Mouse (Mus musculus) brain, embryonic 18.5 days (tissue): Measurements from ENCODE around the gene 1700013G24Rik.

Source experiments
- DNase-seq: peaks from one replicate; pipeline ENCODE4 v3.0.0-alpha.2; 2012; ENCODE audit warnings: low read depth, low spot score

The 1700013G24Rik gene

DNA sequence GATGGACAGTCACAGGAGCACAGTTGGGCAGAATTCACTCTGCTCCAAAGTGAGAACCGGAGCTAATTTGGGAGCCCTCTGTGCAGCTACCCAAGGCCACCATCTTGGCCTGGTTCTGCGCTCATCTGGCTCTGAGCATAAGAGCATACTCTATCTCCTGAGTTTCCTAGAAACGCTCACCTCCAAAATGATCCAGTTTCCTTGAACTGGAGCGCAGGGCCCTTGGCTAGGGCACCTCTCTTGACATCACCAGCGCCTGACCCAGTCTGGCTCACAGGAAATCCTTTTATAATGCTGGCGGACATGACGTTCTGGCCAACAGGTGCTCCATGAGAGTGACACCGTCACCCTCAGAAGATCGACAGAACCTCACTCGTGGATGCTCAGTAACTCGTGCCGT lies 3.5 kb downstream of the 1700013G24Rik start:
- DNase-seq: no peak

DNA sequence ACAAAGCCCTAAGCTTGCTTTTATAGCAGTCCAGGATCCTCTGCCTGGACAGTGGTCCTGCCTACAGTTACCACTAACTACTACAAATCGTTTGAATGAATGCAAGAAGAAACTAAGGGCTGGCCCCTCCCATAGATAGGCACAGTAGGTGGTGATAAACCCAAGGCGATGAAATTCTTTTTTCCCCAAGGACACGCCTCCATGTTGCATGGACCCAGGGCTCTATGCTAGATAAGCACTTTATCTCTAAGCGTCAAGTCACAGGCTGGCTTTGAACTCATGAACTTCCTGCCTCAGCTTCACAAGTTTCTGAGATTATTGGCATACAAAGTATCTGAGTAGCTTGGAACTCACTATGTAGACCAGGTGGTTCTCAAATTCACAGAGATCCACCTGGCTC lies 4.2 kb downstream of the 1700013G24Rik start:
- DNase-seq: no peak

DNA sequence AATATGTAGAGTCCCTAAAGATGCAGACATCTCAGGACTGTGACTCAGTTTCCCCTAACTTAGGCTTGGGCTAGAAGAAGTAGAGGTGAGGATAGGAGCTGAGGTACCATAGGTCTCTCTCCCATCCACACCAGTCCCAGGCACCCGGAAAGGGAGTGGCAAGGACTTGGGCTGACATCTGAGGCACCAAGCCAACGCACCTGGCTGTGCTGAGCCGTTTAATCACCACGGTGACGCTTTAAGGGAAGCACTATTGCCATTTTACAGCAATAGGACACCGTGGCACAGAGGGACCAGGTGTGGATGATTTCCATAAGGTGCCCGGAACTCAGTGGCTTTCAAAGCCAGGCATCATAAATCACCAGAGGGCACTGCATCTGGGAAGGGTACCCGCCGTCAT lies 5.2 kb downstream of the 1700013G24Rik start:
- no peak for DNase-seq

DNA sequence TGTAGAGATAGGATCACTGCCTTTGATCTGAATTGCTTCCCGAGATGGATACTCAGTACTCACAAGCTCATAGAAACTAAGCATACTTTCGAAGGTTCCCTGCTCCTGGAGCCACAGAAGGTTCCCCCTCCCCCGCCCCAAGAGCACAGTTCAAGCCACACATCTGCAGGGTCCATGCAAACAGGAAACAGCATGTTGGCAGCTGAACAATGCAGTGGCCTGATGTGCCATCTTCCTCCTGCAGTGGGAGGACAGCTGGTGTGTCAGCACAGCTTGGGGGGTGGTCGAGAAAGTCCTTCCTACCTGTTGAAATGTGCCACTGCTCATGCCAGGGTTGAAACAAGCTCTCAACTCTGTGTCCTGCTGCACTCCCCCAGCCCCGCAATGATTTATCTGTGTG lies 5.8 kb downstream of the 1700013G24Rik start:
- no peak for DNase-seq

DNA sequence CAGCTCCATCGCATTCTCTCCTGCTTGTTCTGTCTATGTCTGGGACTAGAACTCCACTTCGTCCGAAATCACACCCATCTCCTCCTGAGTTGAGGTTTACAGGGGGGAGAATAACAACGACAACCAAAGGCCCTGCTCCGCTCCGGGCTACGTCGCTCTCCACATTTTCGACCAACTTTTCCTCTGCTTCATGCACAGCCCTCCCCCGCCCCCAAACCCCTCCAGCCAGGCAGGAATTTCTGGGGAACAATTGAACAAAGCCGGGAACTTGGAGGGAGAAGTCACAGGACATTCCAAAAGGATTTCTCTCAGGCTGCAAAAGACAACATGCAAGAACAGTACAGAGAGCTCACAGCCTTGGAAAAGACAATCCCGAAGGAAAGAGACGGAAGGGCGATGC lies 7.6 kb downstream of the 1700013G24Rik start:
- DNase-seq: no peak

DNA sequence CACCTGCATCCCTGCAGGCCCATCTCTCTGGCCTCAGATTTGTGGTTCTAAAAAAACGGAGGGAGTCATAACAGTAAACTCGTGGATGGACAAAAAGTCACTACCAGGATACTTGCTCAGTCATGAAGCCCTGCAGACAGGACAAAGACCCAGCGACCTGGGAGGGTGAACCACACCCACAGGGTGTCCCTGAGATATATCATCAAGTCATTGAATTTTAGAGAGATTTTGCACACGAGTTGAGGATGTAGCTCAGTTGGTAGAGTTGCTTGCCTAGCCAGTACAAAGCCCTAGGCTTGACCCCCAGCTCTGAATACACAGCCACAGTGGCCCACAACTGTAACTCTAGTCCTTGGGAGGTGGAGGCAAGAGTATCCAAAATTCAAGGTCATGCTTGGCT lies 8.1 kb downstream of the 1700013G24Rik start:
- no peak for DNase-seq

DNA sequence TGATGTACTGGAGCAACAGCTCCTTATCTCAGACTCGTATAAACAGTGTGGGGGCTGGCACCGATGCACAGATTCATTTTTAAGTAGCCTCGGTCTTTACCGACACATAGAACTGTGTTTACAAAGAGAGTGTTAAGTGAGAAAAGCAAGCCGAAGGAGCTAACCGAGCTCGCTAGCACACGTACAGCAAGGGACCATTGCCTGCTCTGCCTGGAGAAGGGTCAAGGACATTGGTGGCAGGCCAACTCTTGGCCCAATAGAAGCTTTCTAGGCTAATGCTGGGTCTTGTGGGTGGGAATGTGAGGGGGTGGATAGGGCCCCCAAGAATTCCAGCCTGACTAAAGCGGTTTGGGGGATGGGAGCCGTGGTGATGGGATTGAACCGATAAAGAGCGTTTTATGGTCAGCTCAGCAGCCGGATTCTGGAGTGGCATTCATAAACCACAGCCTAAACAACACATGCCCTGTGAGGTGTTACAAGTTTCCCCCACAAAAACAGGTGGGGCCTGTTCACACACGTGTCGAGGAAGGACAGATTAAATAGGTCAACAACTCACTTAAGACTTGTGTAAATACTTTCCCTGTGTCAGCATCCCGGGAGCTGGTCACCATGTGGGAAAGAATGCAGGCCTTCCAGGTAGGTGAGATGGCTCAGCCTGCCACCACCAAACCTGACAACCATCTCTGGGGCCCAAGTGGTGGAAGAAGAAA lies 9.1 kb downstream of the 1700013G24Rik start:
- DNase-seq: no peak

DNA sequence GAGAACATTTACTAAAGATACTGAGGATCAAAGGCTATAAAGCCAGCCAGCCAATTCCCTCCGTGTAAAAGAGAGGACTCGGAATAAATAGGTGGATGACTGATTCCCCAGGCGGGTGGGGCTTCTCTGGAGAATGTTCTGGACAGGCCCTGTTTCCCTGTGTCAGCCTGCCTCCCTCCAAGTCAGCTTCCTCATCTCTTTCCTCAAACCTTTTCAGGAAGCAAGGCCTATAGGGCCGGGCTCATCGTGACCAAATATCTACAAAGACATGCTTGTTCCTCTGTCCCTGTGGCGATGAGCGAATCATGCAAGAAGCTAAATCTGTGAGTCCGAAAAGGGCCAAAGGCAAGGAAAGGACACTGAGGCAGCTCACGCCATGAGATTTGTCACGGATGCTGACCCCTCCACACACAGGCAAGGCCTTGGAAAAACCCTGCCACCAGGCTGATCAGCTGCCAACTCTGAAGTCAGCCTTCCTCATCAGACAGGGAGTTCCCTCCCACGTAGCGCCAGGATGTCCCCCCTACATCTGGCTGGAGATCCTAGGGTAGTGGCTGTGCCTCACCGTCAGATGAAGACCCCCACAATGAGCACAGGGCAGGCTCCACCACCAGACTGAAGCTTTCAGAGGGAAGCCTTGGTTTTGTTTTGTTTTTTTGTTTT lies 12.2 kb downstream of the 1700013G24Rik start:
- no peak for DNase-seq

DNA sequence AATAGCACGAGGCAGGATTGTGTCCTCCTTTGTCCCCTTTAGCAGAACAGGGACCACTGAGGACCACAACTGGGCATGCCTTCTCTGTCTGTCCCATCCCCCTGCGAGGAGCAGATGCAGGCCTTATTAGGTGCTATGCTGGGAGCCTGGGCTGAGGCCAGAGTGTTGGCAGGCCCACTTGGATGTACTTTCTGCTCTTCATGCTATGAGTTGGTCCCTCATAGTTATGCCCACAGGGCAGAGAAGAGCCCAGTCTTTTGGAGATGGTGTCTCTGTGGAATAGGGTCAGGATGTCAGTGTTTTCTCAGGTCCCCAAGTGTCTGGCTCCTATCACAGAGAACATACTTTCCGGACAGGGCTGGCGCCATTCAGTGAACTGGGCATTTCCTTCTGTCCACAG lies 13.9 kb downstream of the 1700013G24Rik start:
- DNase-seq: no peak

DNA sequence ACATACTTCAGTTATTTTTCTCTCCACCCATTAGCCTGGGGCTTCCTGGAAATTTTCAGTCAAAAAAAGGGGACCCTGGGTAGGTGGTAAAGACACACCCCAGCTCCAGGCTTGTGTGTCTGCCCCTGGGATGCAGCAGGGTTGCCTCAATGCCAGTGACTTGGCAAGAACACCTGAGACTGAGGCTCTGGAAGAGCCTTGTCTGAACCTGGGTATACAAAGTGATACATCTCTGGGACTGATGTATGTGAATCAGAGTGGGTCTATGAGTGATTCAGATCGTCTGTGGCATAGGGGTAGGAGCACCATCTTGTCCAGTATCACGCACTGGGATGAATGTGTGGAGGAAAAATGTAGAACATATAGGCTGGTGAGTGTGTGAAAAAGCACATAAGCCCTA lies 14.4 kb downstream of the 1700013G24Rik start:
- DNase-seq: no peak

DNA sequence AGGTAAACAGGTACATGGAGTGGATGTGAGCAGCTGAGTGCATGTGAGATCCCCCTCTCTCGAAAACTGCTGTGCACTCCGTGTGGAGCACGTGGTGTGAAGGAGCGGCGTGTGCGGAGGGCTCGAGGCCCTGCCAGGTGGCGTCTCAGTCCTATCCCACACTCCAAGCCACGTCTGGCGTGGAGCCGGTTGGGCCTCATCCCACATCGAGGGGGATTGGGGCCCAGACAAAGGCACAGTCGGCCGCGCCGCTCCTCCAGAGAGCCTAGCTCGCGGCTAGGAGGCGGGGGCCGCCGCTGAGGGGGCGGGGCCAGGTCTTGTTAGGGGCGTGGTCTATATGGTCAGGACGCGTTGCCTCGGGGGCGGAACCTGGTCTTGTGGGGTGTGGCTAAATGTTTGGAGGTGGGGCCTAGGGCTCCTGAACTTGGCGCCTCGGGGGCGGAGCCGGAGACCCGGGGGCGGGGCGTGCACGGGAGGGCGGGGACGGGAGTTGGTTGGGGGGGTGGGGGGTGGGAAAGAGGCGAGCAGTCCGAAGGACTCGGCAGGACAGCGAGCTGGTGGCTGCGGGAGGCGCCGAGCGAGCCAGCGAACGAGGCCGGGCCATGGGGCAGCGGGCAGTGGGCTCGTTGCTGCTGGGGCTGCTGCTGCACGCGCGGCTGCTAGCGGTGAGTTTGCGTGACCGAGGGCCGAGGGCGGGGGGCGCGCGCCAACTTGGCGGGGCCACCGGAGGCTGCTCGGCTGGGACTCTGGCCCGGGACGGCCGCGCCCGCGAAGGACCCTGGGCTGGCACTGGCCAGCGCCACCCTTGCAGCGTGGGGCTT lies 15.4 kb downstream of the 1700013G24Rik start, which contains the start of gene Hspg2:
TSS of gene Hspg2 (plus strand) at position 510 of the 821 bp plus-strand sequence.
- DNase-seq: peak; percentile 63

DNA sequence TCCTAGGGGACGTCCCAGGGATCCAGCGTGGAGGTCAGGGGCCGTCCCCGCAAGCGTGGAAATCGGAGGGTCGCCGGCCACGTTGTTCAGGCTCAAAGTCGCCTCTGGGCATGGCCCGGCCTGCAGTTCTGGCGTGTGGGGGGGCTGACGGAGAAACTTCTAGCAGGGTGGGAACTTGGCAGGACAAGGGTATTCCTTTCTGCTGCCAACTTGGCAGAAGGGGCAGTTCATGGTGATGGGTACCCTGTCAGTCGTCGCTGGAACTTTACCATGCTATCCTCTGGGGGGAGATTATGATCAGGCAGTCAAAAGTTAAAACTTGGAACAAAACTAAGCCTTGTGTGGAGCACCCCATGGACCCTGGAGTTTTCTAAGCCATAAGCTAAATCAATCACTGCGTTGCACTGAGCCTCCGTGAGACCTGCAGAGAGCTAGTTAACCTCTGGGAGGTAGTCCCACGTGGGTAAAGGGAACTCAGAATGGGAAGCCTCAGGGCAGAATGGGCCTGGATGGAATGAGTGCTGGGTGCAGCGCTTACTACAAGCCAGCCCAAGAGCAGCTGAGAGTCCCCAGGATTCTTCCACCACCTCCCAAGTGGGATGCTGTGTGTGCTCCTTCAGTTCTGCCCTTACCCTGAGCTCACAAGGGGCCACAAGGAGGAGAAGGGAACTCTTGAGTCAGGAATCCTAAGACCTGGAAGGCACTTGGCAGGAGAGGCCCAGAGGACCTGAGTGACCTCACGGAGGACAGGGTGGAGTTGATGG lies 16.2 kb downstream of the 1700013G24Rik start:
- no peak for DNase-seq

DNA sequence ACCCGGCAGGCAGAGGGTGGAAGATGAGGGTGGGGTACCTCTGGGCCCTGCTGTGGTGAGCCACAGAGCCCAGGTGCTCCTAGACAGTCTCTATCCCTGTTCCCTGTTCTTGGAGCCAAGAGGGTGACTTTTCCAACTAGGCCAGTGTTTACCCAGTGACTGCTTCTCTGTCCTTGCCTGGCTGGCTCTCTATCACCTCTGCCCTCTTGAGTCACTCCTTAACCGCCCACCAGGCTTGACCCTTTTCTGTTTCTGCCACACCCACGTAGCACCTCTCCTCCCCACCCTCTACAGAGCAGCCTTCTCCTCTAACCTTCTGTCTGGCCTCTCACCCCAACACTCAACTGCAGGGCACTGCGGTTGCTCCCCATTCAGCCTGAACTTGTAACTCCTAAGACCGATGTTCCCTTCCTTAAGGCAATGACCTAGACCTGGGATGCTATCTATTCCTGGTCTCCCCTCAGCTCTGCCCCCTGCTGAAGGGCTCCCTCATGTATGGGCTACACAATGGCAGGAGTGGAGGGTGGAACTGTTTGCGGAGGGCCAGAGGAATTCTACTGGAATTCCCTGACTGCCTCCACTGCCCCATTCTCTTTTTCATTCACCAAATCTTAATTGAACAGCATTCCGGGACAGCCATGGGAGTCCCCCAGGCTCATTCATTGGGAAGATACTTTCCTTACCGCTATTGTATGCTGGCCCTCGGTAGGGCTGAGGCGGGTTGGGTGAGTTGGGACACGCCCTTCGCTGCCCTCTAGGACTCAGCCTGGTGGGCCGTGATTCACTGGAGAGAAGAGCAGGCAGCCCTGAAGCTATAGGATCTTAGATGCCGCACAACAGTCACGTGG lies 17.0 kb downstream of the 1700013G24Rik start:
- DNase-seq: no peak

DNA sequence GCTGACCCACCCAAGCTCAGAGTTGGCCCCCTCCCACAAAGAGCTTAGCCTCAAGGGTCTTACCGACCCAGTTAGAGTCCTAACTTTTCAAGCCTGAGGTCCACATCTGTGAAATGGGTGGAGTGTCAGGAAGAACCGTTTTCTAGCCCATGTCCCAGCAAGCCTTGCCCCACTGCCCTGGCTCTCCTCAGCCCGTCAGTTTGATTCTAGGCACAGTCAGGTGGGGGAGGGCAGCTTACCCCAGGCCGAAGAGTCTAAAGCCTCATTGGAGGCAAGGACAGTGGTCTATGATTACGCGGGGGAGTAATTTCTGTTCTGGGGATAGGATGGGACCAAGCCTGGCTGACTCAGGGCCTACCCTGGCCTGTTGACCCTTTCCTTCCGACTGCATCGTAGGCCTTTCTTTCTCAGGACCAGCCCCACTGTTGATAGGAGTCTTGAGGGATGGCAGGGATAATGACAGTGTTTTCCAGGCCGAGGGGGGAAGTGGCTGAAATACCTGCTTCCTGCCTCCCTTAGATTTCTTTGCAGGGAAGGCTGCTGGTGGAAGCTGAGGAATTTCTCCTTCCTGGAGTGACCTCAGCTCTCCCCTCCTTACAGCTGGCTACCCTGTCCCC lies 17.7 kb downstream of the 1700013G24Rik start:
- no peak for DNase-seq

DNA sequence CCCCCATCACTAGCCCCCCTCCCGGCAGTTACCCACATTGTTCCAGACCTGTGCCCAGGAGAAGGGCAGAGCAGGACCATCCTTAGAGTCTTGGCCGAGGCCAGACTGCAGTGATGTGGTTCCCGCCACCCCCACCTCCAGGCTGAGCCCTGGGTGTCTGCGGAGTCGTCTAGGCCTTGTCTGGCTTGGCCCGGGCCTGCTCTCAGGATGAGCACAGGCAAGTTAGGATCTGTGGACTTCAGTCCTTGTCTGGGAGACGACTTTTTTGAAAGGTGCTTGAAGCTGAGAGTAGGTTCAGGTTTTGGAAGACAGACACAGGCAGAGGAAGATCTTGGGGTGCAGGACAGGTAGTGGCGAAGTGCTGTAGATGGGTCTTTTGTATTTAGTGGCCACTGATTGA lies 18.2 kb downstream of the 1700013G24Rik start:
- DNase-seq: no peak

DNA sequence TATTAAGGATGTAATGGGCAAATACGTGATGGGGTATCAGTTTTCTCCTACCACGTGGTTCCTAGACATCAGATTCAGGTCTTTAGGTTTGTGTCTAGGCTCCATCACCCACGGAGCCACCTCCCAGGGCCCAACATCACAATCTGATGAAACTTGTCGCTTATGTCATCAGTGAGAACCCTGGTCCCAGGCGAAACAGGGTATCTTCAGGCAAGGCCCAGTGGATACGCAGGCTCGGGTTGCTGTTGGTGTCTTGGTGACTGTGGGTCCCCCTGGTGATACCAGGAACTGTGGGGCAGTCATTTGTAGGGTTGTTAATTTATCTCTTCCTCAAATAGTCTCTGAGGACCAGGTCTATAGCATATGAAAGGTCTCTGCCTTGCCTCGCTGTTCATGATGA lies 20.2 kb downstream of the 1700013G24Rik start:
- DNase-seq: no peak

DNA sequence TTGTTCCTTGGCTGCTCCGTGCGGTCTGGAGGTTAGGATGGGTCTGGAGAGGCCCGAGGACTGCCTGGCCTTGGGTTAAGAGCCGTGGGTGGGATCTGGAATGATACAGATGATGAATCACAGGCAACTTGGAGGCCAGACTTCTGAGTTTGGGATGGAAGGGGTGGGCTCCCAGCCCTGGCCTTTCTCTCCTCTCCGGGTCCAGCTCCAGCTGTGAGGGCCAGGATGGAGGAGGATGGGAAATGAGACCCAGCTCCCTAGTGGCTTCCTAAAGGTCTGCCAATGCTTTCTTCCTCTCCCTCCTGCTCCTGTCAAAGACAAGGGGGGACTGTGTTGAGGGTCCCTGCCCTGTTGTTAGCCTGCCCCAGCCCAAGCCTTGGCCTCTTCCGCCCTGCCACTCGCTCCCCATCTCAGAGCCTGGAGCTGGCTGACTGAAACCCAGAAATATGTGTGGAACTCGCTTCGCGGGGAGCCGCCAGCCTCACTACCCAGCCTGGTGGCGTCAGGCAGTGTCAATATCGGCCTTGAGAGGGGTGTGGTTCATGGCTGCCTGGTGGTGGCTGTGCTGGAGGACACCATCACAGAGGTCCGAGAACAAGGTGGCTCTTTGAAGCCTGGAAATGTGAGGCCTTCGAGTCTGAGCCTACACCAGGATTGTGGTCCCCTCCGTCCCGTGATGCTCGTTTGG lies 20.8 kb downstream of the 1700013G24Rik start:
- DNase-seq: no peak

DNA sequence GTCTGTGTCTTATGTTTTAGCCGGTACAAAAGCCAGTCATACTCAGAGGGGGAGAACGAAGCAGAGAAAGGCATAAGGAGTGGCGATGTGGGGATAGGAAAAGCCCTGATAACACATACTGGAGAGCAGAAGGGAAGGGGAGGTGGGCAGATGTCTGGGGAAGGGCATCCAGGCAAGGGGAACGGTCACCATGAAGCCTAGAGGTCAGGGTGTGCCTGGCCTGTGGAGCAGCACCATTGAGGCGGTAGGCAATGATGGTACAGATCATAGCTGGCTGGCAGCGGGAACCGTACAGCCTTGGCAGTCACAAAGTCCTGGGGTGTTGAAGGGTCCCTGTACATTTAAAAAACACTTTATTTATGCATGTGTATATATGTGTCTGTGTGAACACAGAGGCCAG lies 21.6 kb downstream of the 1700013G24Rik start:
- no peak for DNase-seq

DNA sequence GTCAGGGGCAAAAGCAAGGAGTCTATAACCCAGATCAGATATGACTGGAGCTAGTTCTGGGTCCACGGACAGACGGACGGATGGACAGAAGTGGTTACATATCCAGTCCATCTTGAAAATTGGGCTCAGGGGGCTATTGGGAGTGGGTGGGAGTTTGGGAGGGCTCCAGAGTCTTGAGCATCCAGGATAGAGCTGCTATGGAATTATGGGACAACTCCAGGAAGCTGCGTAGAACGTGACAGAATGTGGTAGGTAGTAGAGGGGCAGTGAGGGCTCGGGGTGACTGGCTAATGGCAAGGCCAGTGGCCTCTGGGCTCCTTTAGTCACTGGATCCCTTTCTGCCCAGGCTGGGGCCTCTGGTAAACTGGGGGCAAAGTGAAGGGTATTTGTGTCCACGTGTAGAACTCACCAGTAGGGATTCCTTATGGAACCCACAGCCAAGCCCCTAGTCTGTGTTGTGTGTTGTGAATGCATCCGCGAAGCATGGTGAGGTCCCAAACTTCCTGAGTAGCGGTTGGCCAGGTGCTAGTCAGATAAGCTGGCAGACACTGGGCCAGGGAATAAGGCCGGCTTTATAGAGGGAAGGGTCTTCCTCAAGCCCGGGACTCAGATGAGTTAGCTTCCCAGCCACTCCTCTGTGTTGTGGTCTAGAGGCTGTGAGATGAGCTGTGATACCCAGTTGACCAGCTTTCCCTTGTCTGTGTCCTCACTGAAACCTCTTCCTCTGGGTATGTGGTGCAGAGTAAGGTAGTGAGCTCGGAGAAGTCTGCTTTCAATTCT lies 22.4 kb downstream of the 1700013G24Rik start:
- no peak for DNase-seq
